Mouse (Mus musculus) forebrain, postnatal 0 days (tissue): ENCODE results near the gene Mast4. TPM values are rescaled to one million over a fixed set of nuclear protein-coding genes. Genes with fewer than 3 reads are reported as not detected.
A peak's percentile ranks its signal among the peaks of the same experiment; 100 is the strongest.

Source experiments
- ATAC-seq: fragments of 200-750 bp; cut with Nextera tagmentation; 2 replicates; pipeline ENCODE4 v1.8.0; 2017; ENCODE audit warnings: mild to moderate bottlenecking, moderate library complexity
- DNase-seq: peaks from one replicate; pipeline ENCODE4 v3.0.0-alpha.2; 2015
- H3K27ac ChIP-seq: fragments of 300-500 bp; sonication (generic); 2 replicates; pipeline ENCODE4 v1.5.1; 2014; ENCODE audit warnings: low read depth, mild to moderate bottlenecking, antibody characterized with exemption, low read length, moderate library complexity, mixed read lengths
- H3K27me3 ChIP-seq: fragments of 300-500 bp; sonication (generic); 2 replicates; pipeline ENCODE4 v1.6.1; 2014; ENCODE audit warnings: mild to moderate bottlenecking, low read length, mixed read lengths; ENCODE audit not compliant: insufficient read depth
- H3K36me3 ChIP-seq: fragments of 300-500 bp; sonication (generic); 2 replicates; pipeline ENCODE4 v1.6.1; 2014; ENCODE audit warnings: mild to moderate bottlenecking, moderate library complexity; ENCODE audit not compliant: insufficient read depth
- H3K4me1 ChIP-seq: fragments of 300-500 bp; sonication (generic); 2 replicates; pipeline ENCODE4 v1.6.1; 2014; ENCODE audit warnings: antibody characterized with exemption; ENCODE audit not compliant: insufficient read depth
- H3K4me2 ChIP-seq: fragments of 300-500 bp; sonication (generic); 2 replicates; pipeline ENCODE4 v1.6.1; 2014; ENCODE audit warnings: low read depth, mild to moderate bottlenecking, moderate library complexity
- H3K4me3 ChIP-seq: fragments of 300-500 bp; sonication (generic); 2 replicates; pipeline ENCODE4 v1.5.1; 2014; ENCODE audit warnings: low read depth, low read length, mixed read lengths
- H3K9ac ChIP-seq: fragments of 300-500 bp; sonication (generic); 2 replicates; pipeline ENCODE4 v1.6.1; 2014; ENCODE audit warnings: mild to moderate bottlenecking
- H3K9me3 ChIP-seq: fragments of 300-500 bp; sonication (generic); 2 replicates; pipeline ENCODE4 v1.6.1; 2016; ENCODE audit warnings: low read length
- CTCF ChIP-seq: sonication (generic); IDR thresholded peaks from 2 replicates; pipeline ENCODE4 v1.5.1; 2016; ENCODE audit warnings: antibody characterized with exemption, control low read depth, low read depth
- whole genome bisulfite sequencing: fragments of 180-500 bp; shearing (Covaris S2); extraction: QIAGEN DNeasy Blood & Tissue Kit; methylation state at CpG from one replicate; pipeline ENCODE4 v1.1.7; 2014; 5-methylcytosine and 5-hydroxymethylcytosine counted together
- polyA plus RNA-seq: library from polyadenylated mRNA; unstranded; fragments of >200 nt; fragmentation: Nextera tagmentation; extraction: Ambion mirVana; gene quantifications from 2 replicates; pipeline ENCODE4 v1.2.1, GENCODE M21; 2015
- total RNA-seq: library from RNA; depleted of rRNA; stranded (reverse); fragments of >200 nt; gene quantifications from 2 replicates; pipeline ENCODE4 v1.2.3, GENCODE M21; 2014

The Mast4 gene
- total and polyA plus RNA-seq, 2 experiments from 2014 or later, result 17.2 to 40.1 TPM

GRCm38 (mm10) chr13:102900531-102900930, 433.8 kb downstream of the Mast4 start:
- Histone ChIP-seq H3K27ac (no peak overlapping the region), H3K9me3 (no peaks in the 10 kb centered on the region), H3K4me1 (0 out of 2 replicates have a peak, but pooled peaks cover 6% of the 10 kb centered on the region), H3K4me3 (no peak overlapping the region), H3K4me2 (no peak overlapping the region), H3K36me3 (no peaks in the 10 kb centered on the region), H3K9ac (no peak overlapping the region), H3K27me3 (no peaks in the 10 kb centered on the region)
- no peak for DNase-seq
- WGBS, result 41% methylated on average over 8 of the region's 8 CpGs
- ATAC-seq, result no peak
- TF ChIP-seq CTCF, result no peak

GRCm38 (mm10) chr13:102900083-102900420, 434.2 kb downstream of the Mast4 start:
- Histone ChIP-seq H3K27me3 (no peaks in the 10 kb centered on the region), H3K27ac (no peak overlapping the region), H3K4me3 (no peak overlapping the region), H3K4me2 (no peak overlapping the region), H3K9me3 (no peaks in the 10 kb centered on the region), H3K4me1 (0 out of 2 replicates have a peak, but pooled peaks cover 5% of the 10 kb centered on the region), H3K9ac (no peak overlapping the region), H3K36me3 (no peaks in the 10 kb centered on the region)
- DNase-seq, result no peak
- 62% methylated on average over 2 of the region's 2 CpGs for WGBS
- ATAC-seq, result no peak
- no peak for TF ChIP-seq CTCF

- H3K36me3 ChIP-seq, result no peaks in the 10 kb centered on the region
- H3K27me3 ChIP-seq, result no peaks in the 10 kb centered on the region
- ATAC-seq (no peak), DNase-seq (no peak)
- TF ChIP-seq CTCF, result no peak
- H3K27ac ChIP-seq, result no peak overlapping the region
- no peak overlapping the region for H3K9ac ChIP-seq
- no peaks in the 10 kb centered on the region for H3K9me3 ChIP-seq
- no peak overlapping the region for H3K4me2 ChIP-seq
- H3K4me1 ChIP-seq, result peaks cover 9% of the 10 kb centered on the region
- WGBS, result 78% methylated on average over 9 of the region's 9 CpGs
- H3K4me3 ChIP-seq, result no peak overlapping the region
Observed at GRCm38 (mm10) chr13:102899253-102900082, 434.8 kb downstream of the Mast4 start.

- Histone ChIP-seq H3K9ac (no peak overlapping the region), H3K4me1 (peaks cover 10% of the 10 kb centered on the region), H3K4me3 (no peak overlapping the region), H3K9me3 (no peaks in the 10 kb centered on the region), H3K4me2 (no peak overlapping the region), H3K27me3 (no peaks in the 10 kb centered on the region), H3K27ac (no peak overlapping the region; the same call in 1 of the 2 replicates), H3K36me3 (no peaks in the 10 kb centered on the region)
- 47% methylated on average over 15 of the region's 15 CpGs for WGBS
- ATAC-seq, result no peak
- DNase-seq, result no peak
- TF ChIP-seq CTCF, result no peak
Observed at GRCm38 (mm10) chr13:102898374-102899131, 435.7 kb downstream of the Mast4 start.

- Histone ChIP-seq H3K27me3 (no peaks in the 10 kb centered on the region), H3K9me3 (no peaks in the 10 kb centered on the region), H3K36me3 (no peaks in the 10 kb centered on the region), H3K4me2 (no peak overlapping the region), H3K9ac (no peak overlapping the region), H3K4me3 (no peak overlapping the region), H3K4me1 (peaks cover 10% of the 10 kb centered on the region), H3K27ac (no peak overlapping the region)
- DNase-seq (no peak), ATAC-seq (no peak)
- no peak for TF ChIP-seq CTCF
Observed at GRCm38 (mm10) chr13:102896322-102896721, 438.0 kb downstream of the Mast4 start.

- Histone ChIP-seq H3K27ac (no peak overlapping the region), H3K36me3 (no peaks in the 10 kb centered on the region), H3K4me3 (no peak overlapping the region), H3K4me1 (peaks cover 10% of the 10 kb centered on the region), H3K4me2 (no peak overlapping the region), H3K9me3 (no peaks in the 10 kb centered on the region), H3K27me3 (no peaks in the 10 kb centered on the region), H3K9ac (no peak overlapping the region)
- no peak for TF ChIP-seq CTCF
- WGBS, result 44% methylated on average over 6 of the region's 6 CpGs
- 0 out of 2 replicates have a peak, but pooled peaks have one; percentile 21 for ATAC-seq
- no peak for DNase-seq
Observed at GRCm38 (mm10) chr13:102895894-102896293, 438.4 kb downstream of the Mast4 start.
